Mouse (Mus musculus) layer of hippocampus, adult 2 months (tissue): ENCODE results near the gene Trir. TPM values are rescaled to one million over a fixed set of nuclear protein-coding genes. Genes with fewer than 3 reads are reported as not detected.

Experiments used
- DNase-seq, 2 experiments: peaks; one replicate each; pipeline ENCODE4 v3.0.0; 2022; ENCODE audit warnings: low spot score in 2 of 2
- H3K27ac ChIP-seq: fragments of 200-600 bp; 2 replicates; pipeline ENCODE4 v1.8.1; 2022
- H3K4me3 ChIP-seq: fragments of 200-600 bp; 2 replicates; pipeline ENCODE4 v1.8.1; 2022; ENCODE audit warnings: mild to moderate bottlenecking
- CTCF ChIP-seq: fragments of 200-600 bp; conservative IDR thresholded peaks from 2 replicates; pipeline ENCODE4 v1.8.1; 2022; ENCODE audit warnings: antibody characterized with exemption, mild to moderate bottlenecking, moderate library complexity
- long read RNA-seq, 2 experiments: library from polyadenylated mRNA; stranded (forward); transcript quantifications; one replicate each; pipeline ENCODE4 v2.0.0; 2021; ENCODE audit warnings: borderline mapping rate in 2 of 2
- total RNA-seq, 2 experiments: library from RNA; stranded (reverse); gene quantifications; 2 replicates each; pipeline ENCODE4 v1.2.3; 2021

Gene Trir
- 100 to 1,000 TPM; 125 to 136 TPM for total RNA-seq
- long read RNA-seq, experiment 1, transcript Trir-201 (3 exons, 902 nt), result major isoform, 37 of 51 reads
- long read RNA-seq, experiment 1, partial matches to known transcripts, result 2 of 51 reads
- long read RNA-seq, experiment 1, other reads (novel, unspliced or antisense), result 12 of 51 reads
- long read RNA-seq, experiment 2, transcript Trir-201 (3 exons, 902 nt), result major isoform, 65 of 92 reads
- long read RNA-seq, experiment 2, partial matches to known transcripts, result 3 of 92 reads
- long read RNA-seq, experiment 2, other reads (novel, unspliced or antisense), result 24 of 92 reads

DNA sequence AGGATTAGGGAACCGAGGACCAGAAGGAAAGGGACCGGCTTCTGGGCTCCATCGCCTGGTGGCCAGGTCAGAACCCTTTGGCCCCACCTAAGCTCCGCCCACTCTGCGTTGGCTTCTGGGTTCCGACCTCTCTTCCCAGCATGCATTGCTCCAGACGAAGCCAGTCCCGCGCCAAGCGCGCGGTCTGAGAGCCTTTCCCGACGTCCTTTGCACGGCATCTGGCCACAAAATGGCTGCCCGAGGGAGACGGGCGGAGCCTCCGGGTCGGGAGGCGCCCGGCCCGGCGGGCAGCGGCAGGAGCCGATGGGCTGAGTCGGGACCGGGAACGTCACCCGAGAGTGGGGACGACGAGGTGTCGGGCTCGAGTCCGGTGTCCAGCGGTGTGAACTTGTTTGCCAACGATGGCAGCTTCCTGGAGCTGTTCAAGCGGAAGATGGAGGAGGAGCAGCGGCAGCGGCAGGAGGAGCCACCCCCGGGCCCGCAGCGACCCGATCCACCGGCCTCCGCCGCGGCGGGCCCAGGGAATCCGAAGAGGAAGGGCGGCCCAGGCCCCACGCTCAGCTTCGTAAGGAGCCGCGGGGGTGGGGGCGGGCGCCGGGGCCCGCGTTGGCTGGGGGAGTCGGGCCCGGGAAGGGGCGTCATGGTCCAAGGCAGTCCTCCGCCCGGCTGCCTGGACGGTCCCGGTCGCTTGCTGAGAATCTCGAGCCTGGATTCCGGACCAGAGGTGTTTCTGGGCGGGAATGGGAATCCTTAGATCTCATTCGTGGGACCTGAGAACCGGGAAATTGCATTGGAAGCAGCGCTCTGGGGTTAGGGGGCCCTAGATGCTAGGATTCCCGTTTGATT is at the start of gene Trir:
TSS of gene Trir (plus strand) at position 154 of the 846 bp plus-strand sequence.
- Histone ChIP-seq H3K4me3 (peak within 1 kb of the TSS; percentile 98), H3K27ac (peak within 1 kb of the TSS; percentile 99)
- peak; percentile 95 to 97 for DNase-seq
- 0 out of 2 replicates have a peak, but pooled peaks have one; percentile 12 for TF ChIP-seq CTCF

DNA sequence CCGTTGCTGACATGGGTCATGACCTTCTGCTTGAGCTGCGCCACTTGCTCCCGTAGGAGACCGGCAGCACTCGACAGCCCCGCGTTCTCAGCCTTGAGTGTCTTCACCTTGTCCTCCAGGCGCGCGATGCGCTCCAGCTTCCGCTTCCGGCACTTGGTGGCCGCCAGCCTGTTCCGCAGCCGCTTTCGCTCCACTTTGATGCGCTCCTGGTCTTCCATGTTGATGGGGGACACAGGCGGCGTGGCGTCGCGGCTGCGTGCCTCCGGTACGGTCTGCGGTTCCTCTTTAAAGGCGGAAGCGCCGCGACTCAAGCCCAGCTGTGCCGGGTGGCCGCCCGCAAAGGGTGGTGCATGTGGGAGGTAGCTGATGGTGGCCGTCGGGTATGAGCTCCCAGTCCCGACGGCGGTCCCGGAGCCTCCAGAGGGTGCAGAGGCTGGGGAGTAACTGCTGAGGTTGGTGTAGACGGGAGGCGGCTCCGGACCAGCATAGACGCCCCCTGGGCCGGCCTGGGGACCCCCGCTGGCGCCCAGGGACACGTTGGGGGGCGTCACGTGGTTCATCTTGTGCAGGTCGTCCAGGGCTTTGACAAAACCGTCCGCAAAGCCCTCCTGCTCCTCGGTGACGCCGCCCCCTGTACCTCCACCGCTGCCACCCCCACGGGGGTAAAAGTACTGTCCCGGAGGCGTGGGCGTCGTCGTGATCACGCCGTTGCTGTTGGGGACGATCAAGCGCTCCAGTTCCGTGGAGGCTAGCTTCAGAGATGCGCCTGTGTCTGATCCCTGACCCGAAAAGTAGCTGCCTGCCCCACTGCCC is 49.0 kb upstream of the Trir start:
- peak overlapping the region; percentile 85 for H3K4me3 ChIP-seq
- no peak for TF ChIP-seq CTCF
- peak; percentile 58 to 65 for DNase-seq
- peak overlapping the region; percentile 99 for H3K27ac ChIP-seq

DNA sequence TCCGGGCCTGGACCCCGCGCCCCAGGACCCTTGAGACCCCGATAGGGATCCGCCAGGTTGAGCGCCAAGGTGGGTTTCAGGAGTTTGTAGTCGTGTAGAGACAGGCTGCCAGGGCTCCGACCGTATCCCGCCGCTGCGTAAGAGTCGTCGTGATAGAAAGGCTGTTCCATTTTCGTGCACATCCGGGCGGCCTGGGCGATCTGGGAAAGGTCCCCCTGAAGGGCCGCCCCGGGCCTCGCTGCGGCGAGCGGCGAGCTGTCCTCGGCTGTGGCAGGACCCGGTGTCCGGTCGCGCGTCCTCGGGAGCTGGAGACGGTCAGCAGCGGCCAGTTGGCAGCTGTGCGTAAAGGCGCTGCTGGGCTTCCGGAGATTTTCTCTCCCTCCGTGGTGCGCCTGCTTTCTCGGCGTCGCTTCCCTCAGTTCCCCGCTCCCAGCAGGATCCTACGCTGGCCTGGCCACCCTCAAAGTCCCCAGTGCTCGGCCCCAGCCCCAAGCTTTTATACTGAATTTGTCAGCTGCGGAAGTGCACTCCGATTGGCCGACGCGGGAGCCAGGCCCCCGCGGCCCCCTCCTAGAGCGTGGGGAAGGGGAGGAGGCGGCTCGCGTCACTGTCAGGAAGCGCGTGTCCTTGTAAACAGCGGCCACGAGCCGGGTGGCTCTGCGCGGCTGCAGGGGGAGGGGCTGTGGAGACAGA is 48.2 kb upstream of the Trir start, which contains the start of gene Junb:
TSS of gene Junb (minus strand) at position 471 of the 693 bp plus-strand sequence.
- H3K27ac ChIP-seq, result peak within 1 kb of the TSS; percentile 99
- H3K4me3 ChIP-seq, result peak within 1 kb of the TSS; percentile 85
- no peak for TF ChIP-seq CTCF
- peak; percentile 93 to 97 for DNase-seq

DNA sequence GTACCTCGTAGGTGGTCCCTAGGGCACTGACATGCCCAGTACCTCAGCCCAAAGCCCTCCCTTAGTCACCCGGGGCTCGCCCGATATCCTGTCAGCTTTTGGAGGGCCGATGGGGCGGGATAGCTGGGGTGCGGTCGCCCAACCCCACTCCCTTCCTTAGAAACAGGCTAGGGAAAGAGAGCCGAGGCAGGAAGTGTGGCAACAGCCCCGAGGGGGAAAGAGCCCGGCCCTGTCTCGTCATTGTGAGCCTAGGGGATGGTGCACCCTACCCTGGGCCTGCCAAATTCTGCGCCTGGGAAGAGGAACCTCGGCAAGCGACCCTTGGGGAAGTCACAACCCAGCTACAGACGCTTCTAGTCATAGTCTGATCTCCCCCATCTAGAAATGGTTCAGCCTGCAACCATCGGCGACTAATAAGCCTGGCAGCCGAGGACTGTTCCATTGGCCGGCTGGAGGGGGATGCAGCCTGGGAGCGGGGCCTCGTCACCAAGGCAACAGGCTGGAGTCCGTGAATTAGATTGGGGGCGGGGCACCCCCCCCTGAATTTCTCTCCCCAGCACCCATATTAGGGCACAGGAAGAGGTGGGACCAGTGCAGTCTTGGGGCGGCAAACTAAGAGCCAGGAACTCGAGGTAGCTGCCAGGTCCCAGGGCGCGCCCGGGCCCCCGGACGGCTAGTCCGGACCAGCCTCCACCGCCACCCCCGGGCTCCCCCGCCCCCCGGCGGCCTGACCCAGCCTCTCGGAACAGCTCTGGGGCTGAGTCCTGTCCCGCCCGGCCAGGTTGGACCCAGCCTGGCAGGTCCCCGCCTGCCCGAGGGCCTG is 46.8 kb upstream of the Trir start:
- peak overlapping the region; percentile 85 for H3K4me3 ChIP-seq
- peak; percentile 95 to 96 for DNase-seq
- peak overlapping the region; percentile 99 for H3K27ac ChIP-seq
- no peak for TF ChIP-seq CTCF

DNA sequence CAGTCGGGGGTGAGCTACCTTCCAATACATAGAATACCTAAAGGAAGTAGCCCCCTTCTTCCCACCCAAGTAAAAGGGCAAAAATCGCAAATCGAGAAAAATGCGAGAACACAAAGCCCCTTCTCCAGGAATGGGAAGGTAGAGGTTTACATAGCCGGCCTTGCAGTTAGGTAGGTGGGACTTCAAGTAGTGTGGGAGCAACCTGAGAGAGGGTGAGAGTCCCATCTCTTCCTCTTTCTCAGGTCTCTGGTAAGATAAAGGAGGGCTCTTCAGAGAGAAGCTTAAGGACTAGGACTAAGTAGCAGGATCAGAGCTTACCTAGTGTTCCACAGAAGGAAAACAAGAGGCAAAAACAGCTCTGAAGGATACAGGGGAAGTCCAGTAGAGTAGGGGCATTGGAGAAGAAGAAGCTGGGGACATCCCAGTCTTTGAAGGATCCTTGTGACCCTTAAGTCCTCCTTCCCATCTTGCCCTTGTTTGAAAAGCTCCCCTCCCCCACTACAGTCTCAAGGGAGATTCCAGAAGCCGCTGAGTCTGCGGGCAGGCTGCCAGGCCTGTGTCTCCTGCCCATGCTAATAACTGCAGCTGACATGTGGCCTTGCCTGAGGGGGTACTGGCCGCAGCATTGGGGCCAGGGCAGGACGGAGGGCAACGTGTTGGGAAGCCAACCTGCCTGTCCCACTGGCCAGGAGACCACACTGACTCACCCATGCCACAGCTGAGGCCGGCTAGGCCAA is 45.8 kb upstream of the Trir start:
- DNase-seq, result no peak
- no peak for TF ChIP-seq CTCF
- Histone ChIP-seq H3K27ac (peak overlapping the region; percentile 99), H3K4me3 (no peak overlapping the region; the same call in 1 of the 2 replicates)

DNA sequence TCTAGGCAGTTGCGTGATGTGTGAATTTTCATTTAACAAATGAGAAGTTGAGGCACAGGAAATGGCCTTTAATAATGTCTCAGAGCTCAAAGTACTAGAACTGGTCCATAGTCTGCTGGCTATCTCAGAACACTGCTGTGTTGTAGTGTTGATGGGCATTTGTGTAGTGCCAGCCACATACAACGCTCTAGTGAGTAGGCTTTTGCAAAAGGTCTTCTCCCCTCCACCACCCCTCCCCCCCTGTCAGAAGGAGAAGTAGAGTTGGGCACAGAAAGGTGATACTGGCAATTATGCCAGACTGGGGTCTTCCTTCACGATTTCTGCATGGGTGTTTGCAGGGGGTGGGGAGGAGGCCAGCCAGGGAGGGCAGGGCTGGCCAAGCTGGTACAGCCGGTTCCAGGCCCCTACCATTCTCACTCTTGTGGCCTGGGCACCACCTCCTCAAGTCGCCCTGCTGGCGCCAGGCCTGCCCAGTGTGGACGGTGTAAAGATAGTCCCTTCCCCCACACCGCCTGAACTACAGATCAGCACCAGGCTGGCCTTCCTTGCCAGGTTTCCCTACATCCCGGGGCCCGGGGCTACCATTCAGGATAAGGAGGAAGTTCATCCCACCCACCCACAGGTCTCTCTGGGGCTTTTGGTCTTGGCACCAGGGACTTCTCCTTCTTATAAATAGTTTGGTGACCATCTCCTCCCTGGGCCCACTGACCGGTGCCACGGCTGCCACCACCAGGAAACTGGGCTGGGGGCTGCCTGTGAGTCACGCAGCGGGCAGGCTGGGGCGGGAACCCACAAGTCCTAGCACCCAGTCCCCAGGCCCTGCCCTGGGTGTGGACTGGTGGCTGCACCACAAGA is 44.8 kb upstream of the Trir start:
- no peak for TF ChIP-seq CTCF
- no peak for DNase-seq
- Histone ChIP-seq H3K4me3 (no peak overlapping the region), H3K27ac (peak overlapping the region; percentile 99; the same call in 1 of the 2 replicates)

DNA sequence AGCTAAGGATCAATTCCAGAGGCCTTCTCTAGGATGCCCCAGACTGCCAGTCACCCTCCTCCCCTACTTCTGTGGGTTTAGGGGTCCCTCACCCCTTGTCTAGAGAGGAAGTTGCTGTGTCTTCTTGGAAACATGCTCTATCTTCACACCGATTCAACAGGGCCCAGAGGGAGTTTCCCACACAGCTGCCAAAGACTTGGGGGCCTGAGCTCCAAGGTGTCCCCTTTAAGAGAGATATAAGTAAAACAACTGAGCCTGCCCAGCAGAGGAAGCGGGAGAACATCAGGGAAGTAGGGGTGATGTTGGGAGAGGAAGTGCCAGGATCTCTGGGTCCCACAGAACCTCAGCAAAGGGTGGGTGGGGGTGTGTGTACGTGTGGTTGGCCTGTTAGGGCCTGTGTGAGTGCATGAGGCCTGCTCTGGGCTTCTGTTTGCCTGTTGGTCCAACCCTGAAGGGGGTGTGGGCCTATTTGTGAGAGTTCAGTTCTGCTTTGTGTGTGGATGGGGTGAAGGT is 44.1 kb upstream of the Trir start:
- DNase-seq, result no peak
- Histone ChIP-seq H3K27ac (peak overlapping the region; percentile 6; the same call in 1 of the 2 replicates), H3K4me3 (no peak overlapping the region)
- TF ChIP-seq CTCF, result no peak

DNA sequence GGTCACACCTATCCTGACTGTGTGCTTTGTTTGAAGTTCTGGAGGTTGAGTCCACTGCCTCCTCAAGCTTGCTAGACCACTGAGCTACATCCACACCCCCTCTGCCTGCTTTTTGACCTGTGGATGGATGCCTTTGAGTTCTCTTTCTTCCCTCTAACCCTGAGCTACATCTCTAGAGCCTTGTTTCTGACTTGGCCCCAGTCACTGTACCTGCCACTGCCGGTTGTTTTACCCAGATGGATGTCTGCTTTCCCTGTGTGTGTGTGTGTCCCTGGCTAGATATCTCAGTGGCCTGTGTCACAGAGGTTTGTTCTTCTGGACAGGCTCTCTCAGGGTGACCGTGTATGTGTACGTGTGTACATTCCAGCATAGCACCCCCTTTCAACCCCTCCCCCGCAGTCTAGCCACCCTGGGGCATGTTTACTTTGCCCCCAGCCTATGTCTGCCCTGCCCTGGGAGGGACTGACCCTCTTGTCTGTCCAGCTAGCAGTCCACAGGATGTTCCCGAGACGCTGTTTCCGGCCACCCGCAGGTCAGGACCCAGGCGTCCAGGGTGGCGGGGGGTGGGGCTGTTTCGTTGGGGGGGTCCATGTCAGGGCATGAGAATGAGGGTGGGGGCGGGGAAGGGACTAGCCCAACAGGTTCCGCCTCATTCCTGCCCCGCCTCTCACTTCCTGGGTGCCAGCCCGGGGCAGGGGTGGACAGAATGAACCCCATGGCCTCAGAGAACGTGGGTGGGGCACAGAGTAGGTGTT is 42.2 kb upstream of the Trir start:
- TF ChIP-seq CTCF, result no peak
- DNase-seq, result no peak
- Histone ChIP-seq H3K4me3 (peak overlapping the region; percentile 76), H3K27ac (peak overlapping the region; percentile 100)

DNA sequence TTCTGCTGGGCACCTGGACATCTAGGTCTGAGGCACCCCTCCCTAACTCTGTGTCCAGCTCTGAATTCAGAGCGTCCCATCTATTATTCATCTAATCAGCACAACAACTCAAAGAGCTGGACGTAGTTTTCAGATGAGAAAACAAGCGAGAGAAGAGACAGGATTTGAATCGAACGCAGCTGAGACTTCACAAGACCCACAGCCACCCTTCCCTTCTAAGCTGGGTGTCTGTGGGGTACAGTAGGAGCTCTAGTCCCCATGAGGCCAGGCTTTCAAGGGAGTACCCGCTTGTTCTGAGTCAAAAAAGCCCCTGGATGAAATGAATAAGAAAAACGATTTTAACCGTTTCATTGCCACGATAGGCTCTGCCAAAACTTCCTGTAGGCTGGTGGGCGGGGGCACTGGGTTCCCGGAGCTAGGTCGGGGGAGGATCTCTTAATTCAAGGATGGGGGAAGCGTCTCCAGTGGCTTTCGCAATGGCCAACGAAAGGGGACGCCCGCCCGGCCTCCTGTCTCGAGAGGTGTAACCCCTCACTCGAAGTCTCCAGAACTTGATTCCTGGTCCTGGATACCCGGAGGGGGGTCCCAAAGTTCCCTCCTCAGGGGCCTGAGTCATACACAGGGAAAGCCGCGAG is 41.5 kb upstream of the Trir start:
- Histone ChIP-seq H3K27ac (peak overlapping the region; percentile 100), H3K4me3 (peak overlapping the region; percentile 76)
- no peak for DNase-seq
- TF ChIP-seq CTCF, result no peak
